Mouse (Mus musculus): ENCODE measurements around the gene Olfr1110.
"Not testable (repeated sequence)": the region's sequence is repeated elsewhere in the genome, so short reads cannot be mapped to it uniquely, and the experiment has no call there.

Olfr1110 gene

GRCm38 (mm10) chr2:87140200-87140599 is at the start of gene Olfr1110:
Olfr1110 (minus strand) TSS chr2:87140300.
- no peak for DNase-seq

- DNase-seq: no peak
Measured at GRCm38 (mm10) chr2:87187498-87187897, 47.4 kb upstream of the Olfr1110 start, which contains the start of gene Olfr1112. Olfr1112 (plus strand) TSS chr2:87187798.

GRCm38 (mm10) chr2:87167731-87168130 is 27.6 kb upstream of the Olfr1110 start:
- DNase-seq: not testable (repeated sequence)

GRCm38 (mm10) chr2:87152524-87152923 is 12.4 kb upstream of the Olfr1110 start, which contains the start of gene Olfr1111:
Olfr1111 (minus strand) TSS chr2:87152624.
- DNase-seq: no peak

GRCm38 (mm10) chr2:87114467-87114866 is 25.6 kb downstream of the Olfr1110 start, which contains the start of gene Olfr259:
Olfr259 (minus strand) TSS chr2:87114567.
- no peak for DNase-seq

- no peak for DNase-seq
Measured at GRCm38 (mm10) chr2:87095908-87096307, 44.2 kb downstream of the Olfr1110 start, which contains the start of gene Olfr1109. Olfr1109 (minus strand) TSS chr2:87096008.

All from kidney, adult 9 months (tissue).